Mouse (Mus musculus) heart, adult 8-10 months (tissue): ENCODE results near the gene Gnl3l. TPM values are rescaled to one million over a fixed set of nuclear protein-coding genes. Genes with fewer than 3 reads are reported as not detected.

ENCODE experiments used
- DNase-seq: peaks from one replicate; pipeline ENCODE4 v3.0.0; 2022; ENCODE audit warnings: low spot score
- total RNA-seq, 4 experiments: library from RNA; stranded (reverse); gene quantifications; 2 replicates each; pipeline ENCODE4 v1.2.4; 2022

The Gnl3l gene
- 10 to 100 TPM; 34.4 to 41.6 (median 40.6) TPM for total RNA-seq

DNA sequence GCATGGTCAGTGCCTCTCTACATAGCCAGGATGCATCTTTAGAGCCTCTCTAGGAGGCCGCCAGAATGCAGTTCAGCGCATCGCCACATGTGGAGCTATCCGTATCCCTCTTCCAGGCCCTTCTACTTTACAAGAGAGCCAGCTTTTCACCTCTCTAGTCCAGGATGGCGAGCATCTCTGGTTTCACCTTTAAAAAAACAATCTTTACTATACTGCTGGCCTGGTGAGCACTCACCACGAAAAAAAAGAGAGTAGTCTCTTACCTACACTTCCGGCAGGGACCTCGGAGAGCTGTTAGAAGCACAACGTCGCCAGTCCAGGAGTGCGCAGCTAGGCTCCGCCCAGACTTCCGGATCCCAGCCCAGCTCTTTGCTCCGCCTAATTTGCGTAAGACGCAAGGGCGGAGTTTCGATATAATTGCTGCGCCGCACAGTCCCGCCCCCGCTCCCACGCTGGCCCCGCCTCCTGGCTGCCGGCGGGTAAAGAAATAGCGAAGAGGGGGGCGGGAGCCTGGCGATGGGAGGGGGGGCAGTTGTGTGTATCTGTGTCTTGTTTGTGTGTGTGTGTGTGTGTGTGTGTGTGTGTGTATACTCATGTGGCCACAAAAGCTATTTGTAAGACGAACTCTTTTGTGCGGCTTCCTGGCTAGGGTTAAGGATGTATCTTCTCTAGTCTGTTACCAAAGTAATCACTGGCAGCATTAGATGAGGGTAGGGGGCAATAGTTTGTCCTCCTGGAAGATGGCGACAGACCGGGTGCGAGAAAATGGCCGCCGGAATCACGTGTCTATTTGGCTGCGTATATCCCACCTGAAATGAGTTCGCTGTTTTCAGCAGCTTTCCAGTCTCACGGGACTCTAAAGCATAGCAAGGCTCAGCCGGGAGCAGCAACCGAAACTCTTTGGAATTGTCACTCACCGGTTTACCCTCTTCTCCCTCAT, at the start of gene Gnl3l:
Gene Gnl3l, minus strand, starts transcription at position 385 of the 940 bp plus-strand sequence.
- peak; percentile 89 for DNase-seq

DNA sequence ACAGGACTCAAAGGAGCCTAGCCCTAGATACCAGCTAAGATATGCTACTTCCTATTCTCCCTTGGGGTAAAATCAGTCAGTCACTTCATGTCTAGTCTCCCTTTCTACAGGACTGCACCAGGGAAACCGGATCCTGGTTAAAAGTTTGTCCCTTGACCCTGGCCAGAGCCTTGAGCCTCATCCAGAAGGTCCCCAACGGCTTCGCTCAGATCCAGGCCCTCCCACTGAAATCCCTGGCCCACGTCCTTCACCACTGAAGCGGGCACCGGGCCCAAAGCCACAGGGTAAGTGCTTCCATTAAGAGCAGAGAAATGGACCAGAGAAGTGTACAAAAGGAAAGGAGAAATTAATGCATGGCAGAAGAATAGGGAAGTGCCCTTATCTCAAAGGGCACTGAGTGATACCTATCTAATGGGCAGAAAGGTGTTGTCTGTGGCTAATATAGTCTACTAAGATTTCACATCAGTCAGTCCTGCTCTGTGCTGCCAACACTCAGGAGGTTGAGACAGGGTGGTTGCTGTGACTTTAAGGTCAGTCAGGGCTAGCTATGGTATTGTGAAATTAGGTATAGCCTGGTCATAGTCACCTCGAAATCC, 49.0 kb upstream of the Gnl3l start:
- DNase-seq, result no peak

DNA sequence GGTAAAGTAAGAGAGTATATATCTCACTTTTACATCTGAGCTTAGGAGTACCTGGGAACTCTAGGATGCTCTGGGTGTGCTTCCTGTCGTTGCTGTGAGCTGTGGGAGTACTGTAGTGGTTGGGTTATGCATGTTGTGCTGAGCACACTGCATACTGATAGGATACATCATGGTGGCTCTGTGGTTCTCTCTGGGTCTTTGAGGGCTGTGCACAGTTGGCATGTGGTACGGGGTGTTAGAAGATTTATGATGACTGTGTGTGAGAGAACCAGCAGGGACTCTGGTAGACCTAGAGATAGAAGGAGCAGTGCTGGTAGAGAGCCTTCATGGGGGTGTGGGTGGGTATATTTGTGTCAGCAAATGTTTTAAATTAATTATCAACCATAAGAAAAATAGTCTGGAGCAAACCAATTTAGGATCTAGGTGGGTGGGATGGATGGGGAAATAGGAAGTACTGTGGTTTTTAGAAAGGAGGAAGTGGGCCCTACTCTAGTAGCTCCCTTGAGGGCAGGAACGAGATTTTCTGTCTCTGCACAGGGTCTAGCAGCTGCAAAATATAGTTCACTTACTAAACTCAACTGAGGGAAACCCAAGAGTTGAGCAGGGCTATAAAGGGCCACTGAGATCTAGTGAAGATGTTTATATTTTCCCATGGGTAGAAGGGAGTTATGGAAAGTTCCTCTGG, 44.6 kb upstream of the Gnl3l start:
- DNase-seq, result no peak

- peak; percentile 15 for DNase-seq
Observed at GRCm38 (mm10) chrX:151059346-151059745, 42.2 kb upstream of the Gnl3l start.

DNA sequence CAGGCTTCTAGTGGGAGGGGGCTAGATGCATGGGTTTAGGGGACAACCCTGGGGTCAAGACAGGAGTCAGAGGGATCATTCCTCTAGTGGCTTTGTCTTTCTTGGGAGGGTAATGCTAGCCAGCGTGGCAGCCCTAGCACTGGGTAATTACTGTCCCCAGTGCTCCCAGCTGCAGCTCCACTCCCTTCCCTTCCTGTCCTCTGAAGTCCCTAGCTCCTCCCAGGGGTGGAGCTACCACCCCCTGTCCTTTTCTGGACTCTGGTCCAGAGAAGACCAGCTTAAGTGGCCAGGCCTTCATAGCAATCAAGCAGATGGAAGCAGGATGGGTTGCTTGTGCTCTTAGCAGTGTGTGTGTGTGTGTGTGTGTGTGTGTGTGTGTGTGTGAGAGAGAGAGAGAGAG, 38.4 kb upstream of the Gnl3l start:
- peak; percentile 44 for DNase-seq

GRCm38 (mm10) chrX:151054489-151054888, 37.4 kb upstream of the Gnl3l start:
- no peak for DNase-seq

GRCm38 (mm10) chrX:151050337-151050736, 33.2 kb upstream of the Gnl3l start:
- DNase-seq, result no peak

GRCm38 (mm10) chrX:151049661-151050215, 32.6 kb upstream of the Gnl3l start:
- DNase-seq, result no peak

GRCm38 (mm10) chrX:151047431-151048058, 30.4 kb upstream of the Gnl3l start:
- DNase-seq, result no peak

DNA sequence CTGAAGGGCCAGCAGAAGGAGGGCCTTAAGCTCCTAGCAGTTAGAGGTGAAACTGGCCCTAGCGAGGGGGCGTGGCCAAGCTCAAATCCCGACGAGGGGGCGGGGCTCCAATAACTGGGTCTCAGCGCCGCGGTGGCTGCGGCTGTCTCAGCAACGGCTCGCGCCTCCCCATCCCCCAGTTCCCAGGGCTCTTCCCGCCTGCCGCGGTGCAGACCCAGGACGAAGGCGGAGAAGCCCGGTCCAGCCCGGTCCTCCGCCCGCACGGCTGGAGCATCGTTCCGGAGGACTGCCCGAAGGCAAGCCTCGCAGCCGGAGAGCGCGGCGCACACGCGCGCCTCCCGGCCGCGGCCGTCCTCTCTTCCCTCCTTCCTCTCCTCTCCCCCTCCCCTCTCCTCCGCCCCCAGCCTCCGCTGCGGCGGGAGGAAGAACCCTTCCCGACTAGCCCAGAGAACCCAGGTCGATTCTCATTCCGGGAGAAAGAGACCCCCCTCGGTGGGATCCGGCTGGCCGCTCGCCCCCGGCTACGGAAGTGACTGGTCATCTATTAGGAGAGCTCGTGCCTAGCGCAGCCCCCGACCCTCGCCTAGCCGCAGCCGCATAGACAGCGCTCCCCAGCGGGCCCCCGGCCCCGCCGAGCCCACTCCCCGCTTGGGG, 29.8 kb upstream of the Gnl3l start:
- peak; percentile 82 for DNase-seq

GRCm38 (mm10) chrX:151046321-151046720, 29.2 kb upstream of the Gnl3l start:
- DNase-seq, result no peak

- DNase-seq, result no peak
Observed at GRCm38 (mm10) chrX:151045850-151046249, 28.7 kb upstream of the Gnl3l start, which contains the start of gene Fgd1. Gene Fgd1, plus strand, starts transcription at chrX:151046150.

- DNase-seq, result no peak
Observed at GRCm38 (mm10) chrX:151041223-151041622, 24.1 kb upstream of the Gnl3l start.

GRCm38 (mm10) chrX:151031400-151031799, 14.3 kb upstream of the Gnl3l start:
- DNase-seq, result no peak

DNA sequence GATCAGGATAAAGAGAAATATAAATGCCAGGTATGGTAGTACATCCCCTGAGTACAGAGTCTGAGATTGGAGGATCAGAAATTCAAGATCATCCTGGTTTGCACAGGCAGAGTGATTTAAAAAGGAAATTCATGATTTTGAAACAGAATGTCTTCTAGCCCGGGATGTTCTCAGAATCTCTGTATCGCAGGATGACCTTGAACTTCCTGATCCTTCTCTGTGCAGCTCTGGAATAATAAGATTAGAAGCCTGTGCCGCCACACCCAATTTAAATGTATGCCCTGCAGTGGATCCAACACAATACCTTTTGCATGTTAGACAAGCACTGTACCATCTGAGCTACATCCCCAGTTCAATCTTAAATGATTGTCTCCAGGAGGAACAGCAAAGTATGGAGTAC, 1.7 kb upstream of the Gnl3l start:
- no peak for DNase-seq

GRCm38 (mm10) chrX:151017897-151018296, 775 bp upstream of the Gnl3l start:
- no peak for DNase-seq

DNA sequence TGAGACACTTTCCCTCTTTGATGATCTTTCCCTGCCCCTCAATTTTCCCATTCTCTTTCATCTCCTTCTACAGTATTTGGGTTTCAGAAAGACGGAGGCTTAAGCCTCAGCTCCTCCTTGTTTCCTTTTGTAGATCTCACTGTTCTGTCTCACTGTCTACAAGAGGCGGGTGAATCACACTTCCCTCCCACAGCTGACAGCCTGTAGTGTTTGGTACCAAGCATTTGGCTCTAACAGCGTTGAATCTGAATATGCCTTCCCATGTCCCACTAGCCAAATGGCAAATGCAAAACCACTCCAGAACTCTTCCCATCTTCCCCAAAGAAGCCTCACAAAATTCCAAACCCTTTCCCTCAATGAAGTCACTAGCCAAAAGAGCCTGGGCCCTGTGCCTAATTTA, 20.3 kb downstream of the Gnl3l start:
- no peak for DNase-seq

- peak; percentile 11 for DNase-seq
Observed at GRCm38 (mm10) chrX:150981621-150982020, 35.5 kb downstream of the Gnl3l start.

- no peak for DNase-seq
Observed at GRCm38 (mm10) chrX:150975424-150975823, 41.7 kb downstream of the Gnl3l start.

- no peak for DNase-seq
Observed at GRCm38 (mm10) chrX:150963027-150963426, 54.1 kb downstream of the Gnl3l start.

DNA sequence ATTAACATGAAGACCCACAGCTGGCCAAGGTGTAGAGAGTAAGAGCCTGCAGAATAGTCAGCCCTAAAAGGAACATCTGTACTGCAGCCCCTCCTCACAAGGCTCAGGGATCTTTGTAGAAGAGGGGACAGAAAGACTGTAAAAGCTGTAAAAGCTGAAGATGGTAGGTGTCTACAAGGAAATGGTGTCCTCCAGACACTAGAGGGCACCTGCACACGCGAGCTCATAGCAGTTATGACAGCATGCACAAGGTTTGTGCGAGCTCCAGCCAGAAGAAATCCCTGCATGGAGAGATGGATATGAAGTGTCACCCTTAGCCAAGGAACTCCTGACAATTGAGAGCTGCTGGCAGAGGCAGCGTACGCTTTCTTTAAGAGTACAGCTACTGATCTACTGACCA, 56.4 kb downstream of the Gnl3l start:
- DNase-seq, result no peak
